Mouse (Mus musculus): ENCODE data around the gene Elfn1.

GRCm38 (mm10) chr5:139956859-139957258 is 49.1 kb downstream of the Elfn1 start:
- TF ChIP-seq CTCF (IDR thresholded peaks at IDR 0.05; ENCODE audit: insufficient read depth, low read length) (no peak), POLR2A (IDR thresholded peaks at IDR 0.05; ENCODE audit: borderline replicate concordance, extremely low read depth, low read depth, low read length) (no peak)

Data from lung, adult 2 months (tissue).